Mouse (Mus musculus) thymus, postnatal 36 days (tissue): ENCODE data around the gene Tnip1.
A peak's percentile ranks its signal among the peaks of the same experiment; 100 is the strongest.
"Not testable (repeated sequence)": the region's sequence is repeated elsewhere in the genome, so short reads cannot be mapped to it uniquely, and the experiment has no call there.

Experiments
- DNase-seq, 2 experiments: peaks; one replicate each; pipeline ENCODE4 v3.0.0; 2022; ENCODE audit warnings: mixed read lengths in 2 of 2

Tnip1 gene

DNA sequence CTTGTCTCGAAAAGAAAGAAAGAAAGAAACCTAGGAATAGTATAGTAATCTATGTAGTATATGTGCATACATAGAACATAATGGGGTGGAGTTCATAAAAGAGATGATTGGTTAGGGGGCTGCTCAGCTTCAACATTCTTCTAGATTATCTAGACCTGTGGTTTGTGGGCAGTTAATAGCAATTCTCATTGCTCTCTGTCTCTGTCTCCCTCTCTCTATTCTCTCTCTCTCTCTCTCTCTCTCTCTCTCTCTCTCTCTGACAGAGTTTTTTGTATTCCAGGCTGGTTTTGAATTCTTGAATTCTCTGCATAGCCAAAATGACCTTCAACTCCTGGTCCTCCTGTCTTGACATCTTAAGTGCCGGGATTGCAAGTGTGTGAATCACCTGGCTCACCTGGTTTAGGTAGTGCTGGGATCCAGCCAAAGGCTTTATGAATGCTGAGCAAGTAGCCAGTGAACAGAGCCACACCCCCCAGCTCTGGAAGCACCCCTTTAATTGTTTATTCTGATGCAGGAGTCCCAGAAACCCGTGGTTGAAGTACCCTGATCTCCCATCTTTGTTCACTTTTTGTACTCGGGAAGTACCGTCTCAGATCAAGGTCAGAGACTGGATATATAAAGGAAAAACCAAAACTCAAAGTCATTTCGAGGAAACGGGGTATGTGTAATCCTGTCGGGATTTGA is 8.8 kb upstream of the Tnip1 start:
- DNase-seq, result no peak

DNA sequence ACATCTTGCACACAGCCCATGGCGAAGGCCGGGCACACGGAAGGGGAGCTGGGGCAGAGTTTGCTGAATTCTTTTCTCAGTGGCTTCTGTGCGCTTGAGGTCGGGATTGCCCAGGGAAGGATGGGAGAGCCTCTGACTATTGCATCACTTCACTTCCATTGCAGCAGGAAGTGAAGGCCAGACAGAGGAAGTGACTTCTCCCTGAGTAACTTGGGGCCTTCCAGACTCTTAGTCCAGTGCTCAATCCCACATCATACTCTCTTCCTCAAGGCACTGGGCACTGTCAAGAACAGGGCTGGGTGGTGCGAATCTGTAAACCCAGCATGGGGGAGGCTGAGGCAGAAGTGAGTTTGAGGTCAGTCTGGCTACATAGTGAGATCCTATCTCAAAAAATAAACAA is 2.5 kb upstream of the Tnip1 start:
- no peak for DNase-seq

DNA sequence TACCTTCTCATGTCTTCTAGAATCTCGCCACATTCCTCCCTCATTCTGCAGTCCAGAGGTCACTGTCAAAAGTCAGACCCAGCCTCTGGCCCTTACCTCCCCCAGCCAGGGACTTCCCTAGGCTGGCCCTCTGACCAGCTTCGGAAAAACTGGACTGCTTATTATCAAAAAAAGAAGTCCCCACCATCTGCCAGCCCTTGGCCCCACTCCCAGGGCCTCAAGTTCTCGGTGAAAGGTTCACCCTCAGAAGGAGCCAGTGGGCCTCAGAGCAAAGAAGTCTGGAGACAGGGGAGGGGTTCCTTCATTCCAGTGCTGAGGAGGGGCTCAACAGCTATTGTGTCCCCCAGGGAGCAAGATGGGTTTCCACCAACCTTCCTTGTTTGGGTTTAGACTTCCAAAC is 796 bp downstream of the Tnip1 start:
- DNase-seq, result no peak

DNA sequence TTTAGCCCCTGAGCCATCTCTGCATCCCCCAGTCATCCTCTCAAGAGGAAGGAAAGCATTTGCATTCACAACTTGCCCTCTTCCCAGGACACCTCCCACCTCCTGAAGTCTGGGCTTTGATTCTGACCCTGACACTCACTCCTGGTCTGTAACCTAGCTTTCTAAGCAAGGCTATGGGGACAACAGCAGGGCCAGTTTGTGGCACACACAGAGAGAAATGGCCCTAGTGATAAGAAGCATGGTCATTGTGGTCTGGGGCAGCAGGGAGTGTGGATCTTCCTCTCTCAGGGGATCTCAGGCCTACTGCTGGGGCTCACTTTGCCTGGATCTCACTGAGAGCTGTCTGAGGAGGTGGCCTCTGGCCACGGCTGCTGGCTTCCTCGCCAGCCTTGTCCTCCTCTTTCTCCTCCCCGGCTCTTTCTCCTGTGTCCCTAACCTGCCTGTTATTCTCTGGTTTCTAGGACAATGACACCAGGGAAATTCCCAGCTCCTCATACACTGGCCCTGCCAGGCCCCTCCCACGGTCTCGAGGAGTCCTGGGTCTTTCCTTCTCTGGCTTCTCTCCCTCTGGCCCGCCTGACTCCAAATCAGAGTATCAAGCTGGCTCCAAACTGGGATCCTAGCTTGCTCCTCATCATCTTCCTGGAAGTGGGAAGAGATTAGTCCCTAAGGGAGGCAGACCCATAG is 1.4 kb downstream of the Tnip1 start:
- DNase-seq, result no peak

DNA sequence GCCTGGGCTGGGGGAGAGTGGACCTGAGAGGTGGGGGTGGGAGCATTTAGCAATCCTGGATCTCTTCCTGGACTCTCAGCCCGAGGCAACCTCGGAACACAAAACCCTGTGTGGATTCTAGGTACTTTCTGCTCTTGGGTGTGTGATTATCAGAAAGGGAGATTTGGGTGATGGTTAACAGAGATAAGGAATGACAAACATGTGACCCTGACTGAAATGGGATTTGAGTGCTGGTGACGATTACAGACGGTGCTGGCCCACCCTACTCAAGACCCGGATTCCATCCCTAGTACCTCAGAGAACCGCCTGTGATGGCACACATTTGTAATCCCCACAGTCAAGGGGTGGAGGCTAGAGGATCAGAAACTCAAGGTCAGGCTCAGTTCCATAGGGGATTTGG is 2.5 kb downstream of the Tnip1 start:
- DNase-seq, result no peak

DNA sequence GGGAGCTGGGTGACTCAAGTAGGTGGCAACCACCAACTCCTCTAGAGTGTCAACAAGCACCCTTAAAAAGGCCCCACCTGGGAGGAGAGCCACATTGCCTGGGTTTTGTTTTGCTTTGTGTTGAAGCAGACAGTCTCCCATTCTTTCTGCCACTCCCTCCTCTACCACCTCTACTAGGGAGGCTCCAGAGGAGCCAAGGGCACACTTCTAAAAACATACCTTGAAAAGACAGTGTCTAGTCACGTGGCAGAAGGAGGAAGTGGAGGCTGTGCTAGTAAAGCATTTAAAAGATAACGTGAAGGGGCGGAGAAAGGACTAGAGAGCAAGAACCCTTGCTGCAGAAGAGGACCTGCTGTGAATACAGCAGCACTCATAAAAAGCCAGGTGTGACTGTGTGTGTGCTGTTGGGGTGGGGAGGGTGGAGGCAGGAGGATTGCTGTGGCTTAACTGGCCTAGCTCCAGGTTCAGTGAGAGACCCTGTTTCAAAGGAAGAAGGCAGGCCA is 4.1 kb downstream of the Tnip1 start:
- DNase-seq, result peak; percentile 50 to 52

DNA sequence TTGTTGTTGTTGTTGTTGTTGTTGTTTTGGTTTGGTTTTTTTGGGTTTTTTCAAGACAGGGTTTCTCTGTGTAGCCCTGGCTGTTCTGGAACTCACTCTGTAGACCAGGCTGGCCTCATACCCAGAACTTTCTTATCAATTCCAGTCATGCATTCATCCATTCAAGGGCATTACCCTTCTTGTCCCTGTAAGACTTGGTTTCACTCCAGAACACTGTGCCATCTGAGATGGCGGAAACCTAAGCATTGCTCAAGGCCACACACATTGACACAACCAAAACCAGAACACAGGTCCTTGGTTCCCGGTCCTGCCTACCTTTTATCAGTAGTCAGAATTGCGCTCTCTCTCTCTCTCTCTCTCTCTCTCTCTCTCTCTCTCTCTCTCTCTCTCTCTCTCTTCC is 5.0 kb downstream of the Tnip1 start:
- DNase-seq, result not testable (repeated sequence)

DNA sequence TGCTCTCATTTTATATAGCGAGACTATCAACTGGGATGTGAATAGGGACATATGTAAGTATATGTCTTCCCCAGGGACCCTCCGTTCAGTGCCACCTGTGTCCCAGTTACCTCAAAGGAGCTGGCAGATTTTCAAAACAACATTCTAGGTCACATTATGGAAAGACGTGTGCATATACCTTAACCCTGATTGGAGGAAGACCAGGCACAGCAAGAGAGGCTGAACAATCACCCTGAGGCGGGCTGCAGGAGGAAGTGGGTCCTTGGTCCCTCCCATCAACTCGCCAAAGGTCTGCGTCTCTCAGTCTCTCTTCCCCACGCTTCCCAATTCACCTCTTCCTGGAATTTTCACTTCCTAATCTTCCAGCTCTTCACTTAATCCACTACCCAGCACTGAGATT is 5.8 kb downstream of the Tnip1 start:
- DNase-seq, result peak; percentile 42 to 73

DNA sequence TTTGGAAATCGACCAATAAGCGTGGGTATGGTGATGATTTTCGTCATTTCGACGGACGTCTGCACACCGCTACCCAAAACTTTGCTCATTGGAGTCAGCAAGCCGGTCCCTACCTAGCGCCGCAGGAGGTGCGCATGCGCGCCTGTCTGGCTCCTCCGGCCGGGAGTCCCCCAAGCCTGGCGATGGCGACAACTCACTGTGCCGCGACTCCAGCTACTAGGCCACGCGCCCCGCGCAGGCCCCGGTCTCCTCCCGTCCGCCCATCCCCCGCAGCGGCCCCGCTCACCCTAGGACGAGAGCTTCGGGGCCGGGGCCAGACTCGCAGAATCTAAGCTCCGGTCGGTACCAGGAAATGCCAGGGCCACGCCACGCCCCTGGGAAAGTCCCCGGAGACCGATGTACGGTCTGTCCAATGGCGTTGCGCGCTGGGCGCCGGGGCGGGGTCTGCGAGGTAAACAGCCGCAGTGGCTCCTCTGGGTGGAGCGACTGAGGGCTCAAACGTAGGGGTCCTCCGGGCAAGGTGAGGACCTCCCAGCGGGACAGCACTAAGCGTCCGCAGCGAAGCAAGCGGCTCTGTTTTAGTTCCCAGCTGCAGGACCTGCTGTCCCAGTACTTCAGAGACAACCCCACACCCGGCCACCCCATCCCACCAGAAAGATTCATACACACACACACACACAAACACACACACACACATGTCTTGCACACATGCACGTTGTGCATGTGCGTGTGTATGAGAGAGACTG is 6.8 kb downstream of the Tnip1 start:
- DNase-seq, result peak; percentile 99

DNA sequence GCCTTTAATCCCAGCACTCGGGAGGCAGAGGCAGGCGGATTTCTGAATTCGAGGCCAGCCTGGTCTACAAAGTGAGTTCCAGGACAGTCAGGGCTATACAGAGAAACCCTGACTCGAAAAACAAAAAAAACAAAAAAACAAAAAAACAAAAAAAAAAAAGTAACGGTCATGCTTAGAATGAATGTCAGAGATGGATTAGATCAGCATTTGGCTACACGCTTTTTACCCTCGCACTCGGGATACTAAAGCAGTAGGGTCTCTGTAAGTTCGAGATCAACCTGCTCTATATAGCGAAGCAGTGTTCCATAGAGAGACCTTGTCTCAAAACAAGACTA is 7.3 kb downstream of the Tnip1 start:
- DNase-seq, result not testable (repeated sequence)

DNA sequence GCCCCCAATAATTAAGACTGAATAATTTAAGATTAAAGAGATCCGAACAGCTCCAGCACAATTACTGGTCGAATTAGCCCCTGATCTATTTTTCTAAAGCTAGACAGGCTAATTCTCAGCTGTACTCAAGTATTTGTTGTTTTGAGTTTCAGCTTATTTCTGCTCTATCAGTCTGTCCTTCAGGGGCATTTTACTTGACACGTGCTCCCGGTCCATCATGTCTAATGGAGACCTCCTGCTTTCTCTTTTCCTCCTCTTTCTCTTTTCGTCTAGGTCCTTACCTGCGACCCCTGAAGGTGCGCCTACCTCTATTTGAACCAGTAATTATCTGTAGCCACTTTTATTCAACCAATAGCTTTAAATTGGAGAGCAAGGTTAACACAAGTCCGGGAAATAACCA is 8.0 kb downstream of the Tnip1 start:
- no peak for DNase-seq

DNA sequence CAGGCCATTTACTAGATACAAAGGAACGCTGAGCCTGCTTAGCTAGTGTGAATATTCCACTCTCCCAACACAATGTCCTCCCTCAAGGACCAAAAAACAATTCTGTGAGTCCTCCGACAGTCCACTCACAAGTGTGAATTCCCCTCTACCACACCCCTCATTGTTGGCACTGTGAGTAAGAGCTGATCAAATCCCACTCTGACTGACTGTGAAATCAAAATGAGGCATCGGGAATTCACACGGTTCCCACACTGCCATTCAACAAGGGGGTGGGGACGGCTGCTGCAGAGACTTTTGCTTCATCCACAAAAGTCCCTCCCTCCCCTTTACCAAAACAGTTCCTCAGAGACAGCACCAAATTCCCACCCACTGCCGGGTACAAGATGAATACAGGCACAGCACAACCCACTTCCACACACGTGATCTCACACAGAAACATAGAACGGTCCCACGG is 8.7 kb downstream of the Tnip1 start:
- no peak for DNase-seq

DNA sequence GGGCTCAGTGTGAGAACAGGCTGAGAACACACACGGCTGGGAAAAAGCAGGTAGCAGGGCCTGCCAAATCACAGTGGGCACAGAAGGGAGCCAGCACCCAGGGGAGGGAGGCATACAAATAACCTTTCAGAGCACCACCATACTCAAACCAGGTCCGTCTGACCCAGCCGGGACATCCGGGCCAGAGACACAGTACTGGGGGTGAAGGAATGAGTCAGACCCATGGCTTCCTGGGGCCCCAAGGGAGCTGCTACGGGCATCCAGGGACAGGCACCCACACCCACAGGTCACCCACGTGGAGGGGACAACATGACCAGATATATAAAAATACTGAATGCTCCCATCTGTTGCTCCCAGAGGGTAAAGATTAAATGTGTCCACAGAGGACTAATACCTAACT is 10.1 kb downstream of the Tnip1 start:
- no peak for DNase-seq

DNA sequence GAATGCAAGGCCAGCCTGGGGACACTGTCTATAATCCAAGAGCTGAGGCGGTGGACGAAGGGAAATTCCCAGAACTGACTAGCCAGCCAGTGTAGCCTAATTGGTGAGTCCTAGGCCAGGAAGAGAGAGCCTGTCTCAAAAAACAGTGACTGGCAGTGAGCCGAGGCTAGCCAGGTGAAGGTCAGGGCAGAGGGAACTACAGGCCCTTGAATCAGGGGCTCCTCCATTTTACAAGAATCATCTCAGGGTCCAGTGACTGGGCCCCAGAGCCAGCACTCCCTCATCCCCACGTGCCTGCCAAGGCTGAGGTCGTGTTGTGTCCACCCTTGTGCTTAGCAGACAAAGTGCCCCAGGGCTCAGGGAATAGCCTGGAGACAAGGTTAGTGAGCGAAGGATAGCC is 12.0 kb downstream of the Tnip1 start:
- DNase-seq, result no peak

DNA sequence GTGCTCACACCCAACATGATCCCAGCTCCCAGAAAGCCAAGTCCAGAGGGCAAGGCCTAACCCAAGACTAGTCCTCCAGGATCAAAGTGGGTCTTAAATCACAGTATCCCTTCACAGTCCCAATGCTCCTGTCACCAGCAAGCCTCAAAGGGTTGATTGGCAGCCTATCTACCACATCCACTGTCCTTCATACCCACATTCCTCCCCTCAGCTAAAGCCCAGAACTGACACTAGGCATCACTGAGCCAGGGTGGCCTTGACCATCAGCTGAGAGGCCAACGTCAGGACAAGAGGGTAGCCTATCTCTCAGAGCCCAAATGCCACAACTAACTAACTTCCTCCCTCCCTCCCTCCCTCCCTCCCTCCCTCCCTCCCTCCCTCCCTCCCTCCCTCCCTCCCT is 13.0 kb downstream of the Tnip1 start:
- no peak for DNase-seq

DNA sequence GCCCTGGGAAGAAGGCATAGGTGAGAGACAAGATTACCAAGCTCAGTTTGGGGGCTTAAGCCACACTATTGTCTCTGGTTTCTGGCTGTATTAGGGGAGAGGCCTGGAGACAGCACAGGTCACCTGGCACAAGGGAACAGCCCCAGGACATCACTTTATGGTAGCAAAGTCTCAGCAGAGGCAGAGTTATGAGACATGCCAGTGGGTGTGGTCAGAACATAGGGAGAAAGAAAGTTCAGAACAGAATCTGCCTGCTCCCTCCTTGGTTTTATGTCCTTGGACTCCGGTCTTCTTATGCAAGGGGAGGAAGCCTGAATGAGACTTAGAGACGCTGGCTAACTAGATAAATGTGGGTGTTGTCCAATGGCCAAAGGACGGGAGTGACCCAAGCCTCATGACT is 18.0 kb downstream of the Tnip1 start:
- DNase-seq, result no peak

DNA sequence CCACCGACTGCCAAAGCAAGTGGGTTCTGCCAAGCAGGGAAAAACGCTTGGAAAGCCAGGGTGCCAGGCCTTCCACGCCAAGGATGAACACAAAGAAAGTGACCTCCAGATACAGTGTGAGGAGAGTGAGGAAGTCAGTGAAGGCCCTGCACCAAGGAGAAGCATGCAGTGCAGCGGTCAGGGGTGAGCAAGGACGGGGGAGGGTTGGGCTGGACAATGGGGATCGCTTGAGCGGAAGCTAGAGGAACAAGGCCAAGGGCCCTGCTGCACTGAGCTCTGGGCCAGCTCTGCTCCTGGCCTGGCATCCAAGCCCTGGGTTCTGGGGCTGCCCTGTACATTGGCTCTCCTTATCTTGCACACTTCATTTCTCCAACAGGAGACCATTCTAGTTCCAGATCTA is 22.7 kb downstream of the Tnip1 start:
- no peak for DNase-seq

DNA sequence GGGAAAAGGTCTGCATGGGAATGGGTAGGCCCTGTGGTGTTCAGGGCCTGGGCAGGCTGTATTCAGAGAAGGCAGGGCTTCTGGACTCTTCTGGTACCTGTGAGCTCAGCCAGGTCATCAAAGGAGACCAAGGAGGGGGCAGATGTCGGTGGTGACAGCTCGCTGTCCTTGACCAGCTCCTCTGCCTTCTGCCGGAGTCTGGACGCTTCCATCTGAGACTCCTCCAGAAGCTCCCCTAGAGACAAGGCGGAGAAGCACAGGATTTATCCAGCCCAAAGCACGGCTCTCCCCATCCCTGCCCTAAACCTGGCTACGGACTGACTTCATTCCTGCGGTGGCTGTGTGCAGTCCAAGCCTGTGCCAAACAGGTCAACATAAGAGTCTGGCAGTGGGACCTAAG is 23.2 kb downstream of the Tnip1 start:
- no peak for DNase-seq

DNA sequence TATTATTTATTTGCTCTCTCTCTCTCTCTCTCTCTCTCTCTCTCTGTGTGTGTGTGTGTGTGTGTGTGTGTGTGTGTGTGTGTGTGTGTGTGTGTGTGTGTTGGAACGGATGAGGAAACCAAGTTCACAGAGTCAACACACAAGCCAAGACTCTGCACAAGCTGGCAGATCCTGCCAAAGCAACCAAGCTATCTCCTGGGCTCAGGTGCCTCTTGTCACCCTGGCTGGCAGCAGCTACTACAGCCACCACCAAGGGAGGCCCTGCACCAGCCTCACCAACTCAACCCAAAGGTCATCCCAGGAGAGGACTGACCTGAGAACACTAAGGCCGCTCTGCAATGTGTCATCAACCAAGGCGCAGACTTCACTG is 26.0 kb downstream of the Tnip1 start:
- DNase-seq, result no peak

DNA sequence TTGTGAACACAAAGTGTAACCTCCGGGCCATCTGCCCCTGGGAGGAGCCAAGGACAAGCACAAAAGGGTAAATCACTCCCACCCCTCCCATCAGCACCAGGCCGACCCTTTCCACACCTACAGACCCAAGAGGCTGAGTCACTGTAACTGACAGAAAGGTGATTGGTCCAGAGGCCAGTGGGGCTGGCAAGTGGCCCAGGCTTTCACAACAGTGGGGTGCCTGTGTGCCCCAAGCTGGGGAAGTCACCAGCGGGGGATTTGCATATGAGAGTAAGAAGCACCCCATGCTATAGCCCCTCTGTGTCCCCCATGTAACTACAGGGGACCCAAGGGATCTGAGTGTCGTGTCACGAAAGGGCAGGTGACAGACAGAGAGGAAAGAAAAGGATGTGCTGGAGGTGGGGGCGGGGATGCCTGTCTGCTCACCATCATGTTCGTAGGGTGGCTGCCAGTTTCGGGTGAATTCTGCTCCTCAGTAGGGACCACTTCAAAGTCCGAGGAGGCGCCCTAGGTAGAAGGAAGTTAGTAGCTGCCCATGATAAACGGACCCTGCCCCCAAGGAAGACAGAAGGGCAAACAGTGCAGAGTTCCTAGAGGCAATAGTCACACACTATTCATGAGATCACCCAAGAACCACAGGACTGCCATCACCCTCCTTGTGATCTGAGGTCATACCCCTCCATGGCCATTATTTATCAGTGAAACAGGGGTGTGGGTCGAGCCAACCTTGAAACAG is 26.5 kb downstream of the Tnip1 start:
- peak; percentile 20 to 34 for DNase-seq

DNA sequence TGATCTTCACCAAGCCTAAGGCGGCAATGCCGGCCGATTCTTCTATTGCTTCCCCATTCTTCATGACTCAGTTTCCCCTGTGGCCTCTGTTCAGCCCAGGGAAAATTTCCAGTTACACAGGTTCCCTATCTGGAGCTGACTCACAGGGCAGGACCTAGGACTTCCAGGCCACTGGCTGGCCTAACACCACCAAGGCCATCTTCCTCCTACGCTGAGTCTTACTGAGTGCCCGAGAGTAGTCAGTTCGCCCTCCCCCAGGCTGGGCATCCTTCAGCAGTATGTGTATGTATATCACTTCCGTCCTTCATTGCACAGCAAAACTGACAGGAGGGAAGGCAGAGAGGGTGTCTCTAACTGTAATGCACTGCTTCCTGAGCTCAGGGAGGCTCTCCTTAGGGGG is 28.5 kb downstream of the Tnip1 start:
- DNase-seq, result no peak

DNA sequence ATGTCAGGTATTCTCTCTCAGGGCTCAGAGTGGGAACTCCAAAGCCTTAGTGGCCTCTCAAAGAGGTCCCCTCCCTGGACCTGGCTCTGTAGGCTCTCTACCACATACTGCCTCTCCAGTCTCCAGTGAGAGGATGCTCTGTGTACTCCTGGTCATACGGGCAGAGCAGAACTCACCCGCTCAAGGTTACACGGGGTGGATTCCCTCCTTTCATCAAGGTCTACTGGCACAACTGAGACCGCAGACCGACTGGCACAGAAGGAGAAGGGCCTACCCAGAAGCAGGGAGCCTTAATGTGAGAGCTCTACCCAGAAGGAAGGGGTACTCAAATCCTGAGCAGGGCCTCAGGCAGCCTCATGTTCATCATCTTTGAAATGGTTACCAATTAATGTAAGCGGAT is 30.2 kb downstream of the Tnip1 start:
- DNase-seq, result no peak

DNA sequence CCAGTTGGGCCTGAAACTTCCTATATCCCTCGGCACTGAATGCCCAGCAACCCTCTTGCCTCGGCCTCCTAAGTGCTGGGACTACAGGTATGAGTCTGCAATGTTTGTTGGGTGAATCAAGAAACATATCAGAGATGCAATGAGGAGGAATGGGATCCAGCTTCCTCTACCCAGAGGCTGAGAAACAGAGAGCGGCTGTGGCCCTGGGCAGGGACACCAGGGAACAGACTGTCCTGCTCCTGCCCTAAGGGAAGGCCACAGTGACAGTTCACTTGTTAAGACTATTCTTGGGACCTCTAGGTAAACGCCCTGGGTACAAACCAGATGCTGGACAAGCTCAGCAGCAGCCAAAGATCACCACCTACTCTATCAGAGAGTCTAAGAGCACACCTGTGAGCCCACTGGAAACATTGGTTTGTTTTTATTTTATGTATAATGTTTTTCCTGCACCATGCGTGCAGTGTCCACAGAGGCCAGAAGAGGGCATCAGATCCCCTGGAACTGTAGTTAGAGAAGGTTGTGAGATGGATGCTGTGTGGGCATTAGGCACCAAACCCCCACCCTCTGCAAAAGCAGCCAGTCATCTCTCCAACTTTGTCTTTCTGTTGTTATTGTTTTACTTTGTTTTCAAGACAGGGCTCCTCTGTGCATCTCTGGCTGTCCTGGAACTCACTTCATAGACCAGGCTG is 31.2 kb downstream of the Tnip1 start:
- peak; percentile 60 to 72 for DNase-seq
